Mouse (Mus musculus): ENCODE data around the gene Chrna10.

Gene Chrna10

DNA sequence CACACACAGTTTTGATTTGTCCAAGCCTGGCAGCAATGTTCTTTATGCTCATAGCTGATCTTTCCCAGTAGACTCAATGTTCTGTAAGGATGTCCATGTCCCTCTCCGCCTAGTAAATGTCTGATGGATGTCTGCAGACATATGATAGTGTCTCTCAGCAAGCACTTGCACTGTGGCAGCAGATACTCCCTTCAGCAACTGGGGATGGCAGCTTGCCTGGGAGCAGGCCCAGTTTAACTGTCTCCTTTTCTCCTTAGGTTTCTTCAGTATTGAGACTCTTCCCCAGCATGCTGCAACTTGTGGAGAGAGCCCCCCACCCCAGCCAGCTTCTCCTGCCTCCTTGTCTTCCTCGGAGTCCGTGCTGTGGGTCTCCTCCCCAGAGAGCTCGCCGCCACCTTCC, 34.8 kb downstream of the Chrna10 start:
- no peak for DNase-seq (ENCODE audit: low spot score in 2 of 2)

DNA sequence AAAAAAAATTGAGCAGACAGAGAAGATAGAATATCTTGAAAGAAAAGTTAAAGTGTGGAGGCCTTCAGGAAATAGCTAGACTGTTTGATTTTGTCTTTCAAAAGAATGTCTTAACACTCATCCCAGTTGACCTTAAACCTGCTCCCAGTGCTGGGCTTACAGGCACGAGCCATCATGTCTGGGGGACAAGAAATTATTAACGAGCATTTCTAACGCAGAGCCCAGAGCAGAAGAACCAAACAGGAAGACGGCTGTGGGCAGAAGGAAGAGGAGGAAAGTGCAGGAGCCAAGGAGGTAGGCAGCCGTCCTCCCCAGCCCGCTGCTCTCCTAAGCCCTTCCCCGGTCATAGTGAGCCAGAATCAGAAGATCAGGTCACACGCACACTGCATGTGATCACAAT, 36.3 kb downstream of the Chrna10 start:
- DNase-seq (ENCODE audit: low spot score in 2 of 2) = no peak

DNA sequence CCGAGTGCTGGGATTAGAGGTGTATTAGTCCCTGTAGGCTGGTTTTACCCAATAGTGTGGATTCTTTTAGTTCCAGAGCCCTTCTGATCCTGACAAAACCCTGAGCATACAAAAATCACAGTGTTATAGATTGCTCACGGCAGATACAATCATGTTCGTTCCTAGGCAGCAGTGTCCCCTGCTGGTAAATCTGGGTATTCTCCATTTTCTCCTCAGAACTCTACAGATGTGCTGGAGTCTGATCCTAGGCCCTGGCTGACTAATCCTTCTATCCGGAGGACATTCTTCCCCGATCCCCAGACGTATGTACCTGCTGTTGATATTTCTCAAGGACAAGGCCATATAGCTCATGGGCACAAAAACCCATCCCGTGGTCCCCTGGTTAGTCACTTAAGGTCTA, 38.1 kb downstream of the Chrna10 start:
- peak in 1 of 2 experiments; percentile 16 for DNase-seq (ENCODE audit: low spot score in 2 of 2)

DNA sequence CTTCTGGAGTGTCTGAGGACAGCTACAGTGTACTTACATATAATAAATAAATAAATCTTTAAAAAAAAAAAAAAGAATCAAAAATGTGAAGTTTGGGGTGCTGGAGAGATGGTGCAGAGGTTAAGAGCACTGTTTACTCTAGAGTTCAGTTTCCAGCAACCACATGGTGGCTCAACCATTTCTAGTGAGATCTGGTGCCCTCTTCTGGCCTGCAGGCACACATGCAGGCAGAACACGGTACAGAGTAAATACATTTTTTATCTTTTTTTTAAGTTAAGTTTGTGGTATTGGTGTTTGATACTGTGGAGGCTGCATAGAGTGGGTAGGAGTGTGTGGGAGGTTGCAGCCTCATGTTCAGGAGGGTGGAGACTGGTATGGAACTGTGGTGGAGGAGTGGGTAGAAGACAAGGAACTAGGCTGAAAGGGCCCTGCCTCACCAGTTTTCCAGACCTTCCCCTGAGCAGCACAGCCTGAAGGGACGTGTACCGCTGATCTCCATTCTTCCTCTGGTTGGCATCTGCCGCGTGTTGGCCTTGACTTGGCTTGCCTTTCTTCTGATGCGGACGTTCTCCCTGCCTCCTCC, 39.8 kb downstream of the Chrna10 start:
- peak; percentile 25 to 36 for DNase-seq (ENCODE audit: low spot score in 2 of 2)

DNA sequence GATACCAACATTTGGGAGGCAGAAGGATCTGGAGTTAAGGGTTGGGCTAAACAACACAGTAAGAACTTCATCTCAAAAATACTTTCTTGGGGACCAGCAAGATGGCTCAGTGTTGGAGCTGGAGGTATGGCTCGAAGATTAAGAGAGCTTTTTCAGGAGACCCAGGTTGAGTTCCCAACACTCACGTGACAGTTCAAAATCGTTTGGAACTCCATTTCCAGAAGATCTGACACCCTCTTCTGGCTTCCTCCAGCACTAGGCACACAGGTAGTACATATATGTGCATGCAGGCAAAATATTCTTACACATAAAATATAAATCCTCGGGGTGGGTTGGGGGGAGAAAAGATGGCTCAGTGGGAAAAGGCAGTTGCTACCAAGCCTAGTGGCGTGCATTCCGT, 50.3 kb downstream of the Chrna10 start:
- DNase-seq (ENCODE audit: low spot score in 2 of 2) = no peak

DNA sequence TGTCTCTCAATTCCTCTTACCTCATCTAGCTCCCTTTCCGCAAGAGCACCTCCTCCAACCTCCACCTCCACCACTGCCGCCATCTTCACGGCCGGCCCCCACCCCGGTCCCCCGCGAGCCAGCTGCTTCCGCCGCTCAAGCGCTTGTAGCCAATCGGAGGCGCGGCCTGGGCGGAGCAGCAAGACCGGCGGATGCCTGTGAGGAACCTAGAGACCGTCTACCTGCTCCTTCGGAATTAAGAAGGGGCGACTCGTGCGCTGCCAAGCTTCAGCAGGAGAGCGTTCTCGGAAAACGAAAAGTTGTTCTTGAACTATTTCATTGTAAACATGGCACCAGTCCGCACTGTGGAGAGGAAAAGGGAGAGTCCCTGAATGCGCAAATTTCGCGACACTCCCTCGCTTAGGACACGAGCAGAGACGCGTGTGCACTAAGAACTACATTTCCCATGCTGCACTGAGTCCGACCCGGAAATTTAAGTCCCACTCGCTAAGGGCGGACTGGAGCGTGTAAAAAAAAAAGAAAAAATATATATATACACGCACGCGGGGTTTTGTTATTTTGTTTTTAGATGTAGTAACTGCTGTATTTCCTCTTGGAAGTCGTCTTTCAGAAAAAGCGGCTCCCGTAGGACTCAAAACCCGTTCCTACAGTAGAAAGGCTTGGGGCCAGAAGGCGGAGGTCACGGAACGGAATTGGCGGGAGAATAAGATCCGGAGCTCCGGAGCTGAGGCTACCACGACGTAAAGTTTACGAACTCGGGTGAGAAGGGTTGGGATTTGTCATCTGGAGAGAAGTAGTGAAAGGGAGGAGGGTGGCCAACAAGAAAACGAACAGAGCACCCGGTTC, 51.4 kb downstream of the Chrna10 start, which contains the start of the genes Rnf121, Xndc1 and Xntrpc:
Gene Rnf121 (minus strand): TSS at position 424 of the 846 bp plus-strand sequence.
Gene Xndc1 (plus strand): TSS at position 466 of the 846 bp plus-strand sequence.
Gene Xntrpc (plus strand): TSS at position 668 of the 846 bp plus-strand sequence.
- DNase-seq (ENCODE audit: low spot score in 2 of 2) = peak; percentile 83 to 88

DNA sequence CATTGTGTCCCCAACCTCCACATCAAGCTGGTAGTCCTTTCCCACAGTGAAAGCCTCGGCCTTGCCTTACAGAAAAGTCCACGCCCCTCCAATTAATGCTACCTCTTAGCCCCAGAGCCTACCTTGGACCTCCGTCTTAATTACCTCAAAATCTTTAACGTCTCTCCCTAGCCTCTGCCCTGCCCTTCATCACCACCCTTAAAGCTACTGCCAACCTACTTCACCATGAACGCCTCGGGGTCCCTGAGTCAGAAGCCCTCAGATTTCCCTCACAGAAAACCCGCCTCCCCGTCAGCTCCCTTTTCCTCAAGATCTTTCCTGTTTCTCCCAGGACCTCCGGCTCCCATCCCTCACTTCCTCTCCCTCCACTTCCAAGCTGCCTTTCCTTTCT, 52.0 kb downstream of the Chrna10 start:
- no peak for DNase-seq (ENCODE audit: low spot score in 2 of 2)

DNA sequence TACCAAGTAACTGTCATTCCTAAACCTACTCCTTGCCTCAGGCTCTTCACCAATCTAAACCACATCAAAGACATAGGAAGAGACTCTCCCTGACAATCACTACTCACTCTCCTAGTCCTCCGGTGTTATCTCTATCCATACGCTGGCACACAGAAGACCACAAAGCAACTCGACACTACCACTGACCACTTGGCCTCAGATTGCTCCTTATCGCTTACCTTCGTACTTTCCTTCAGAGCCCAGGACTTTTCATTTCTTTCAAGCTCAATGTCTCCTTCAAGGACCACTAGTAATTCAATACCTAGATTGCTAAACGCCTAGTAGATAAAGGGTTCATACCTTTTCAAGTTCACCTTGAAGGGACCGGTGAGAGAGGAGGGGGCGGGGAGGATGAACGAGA, 52.7 kb downstream of the Chrna10 start:
- DNase-seq (ENCODE audit: low spot score in 2 of 2) = no peak

DNA sequence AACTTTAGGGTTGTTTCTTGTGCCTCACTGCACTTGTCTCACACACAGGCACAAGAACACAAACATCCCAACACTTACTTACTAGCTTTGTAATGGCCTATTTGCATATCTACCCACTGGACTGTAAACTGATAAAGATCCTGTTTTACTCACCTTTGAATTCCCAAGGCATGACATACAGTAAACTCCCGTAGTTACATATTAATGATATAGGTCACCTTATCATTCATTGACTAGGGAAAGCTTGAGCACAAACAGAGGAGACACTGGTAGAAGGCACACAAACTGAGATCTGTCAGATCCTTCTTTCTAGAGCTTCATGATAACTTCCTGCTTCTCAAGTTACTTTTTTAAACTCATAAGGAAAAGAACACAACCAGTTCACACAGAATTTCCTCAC, 54.4 kb downstream of the Chrna10 start:
- DNase-seq (ENCODE audit: low spot score in 2 of 2) = no peak

DNA sequence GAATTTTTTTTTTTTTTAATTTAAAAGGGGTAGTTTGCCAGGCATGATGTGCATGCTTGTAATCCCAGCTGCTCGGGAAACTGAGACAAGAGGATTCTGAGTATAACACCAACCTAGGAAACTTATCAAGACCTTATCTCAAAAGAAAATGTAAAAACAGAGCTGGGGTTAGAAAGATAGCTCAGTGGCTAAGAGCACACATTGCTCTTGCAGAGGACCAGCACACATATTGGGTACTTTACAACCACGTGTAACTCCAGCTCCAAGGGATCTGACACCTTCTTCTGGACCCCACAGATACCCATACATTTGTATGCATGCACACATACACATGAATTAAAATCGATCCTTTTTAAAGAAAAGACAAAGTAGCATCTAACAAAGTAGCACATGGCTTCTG, 55.3 kb downstream of the Chrna10 start:
- no peak for DNase-seq (ENCODE audit: low spot score in 2 of 2)

Measured in natural killer cell, adult 2 months (primary cell).